Mouse (Mus musculus): Measurements from ENCODE around the gene Dennd1a. TPM values are rescaled to one million over a fixed set of nuclear protein-coding genes. Genes with fewer than 3 reads are reported as not detected.

Gene Dennd1a
- polyA plus RNA-seq, 1 experiment, result 7.7 TPM

DNA sequence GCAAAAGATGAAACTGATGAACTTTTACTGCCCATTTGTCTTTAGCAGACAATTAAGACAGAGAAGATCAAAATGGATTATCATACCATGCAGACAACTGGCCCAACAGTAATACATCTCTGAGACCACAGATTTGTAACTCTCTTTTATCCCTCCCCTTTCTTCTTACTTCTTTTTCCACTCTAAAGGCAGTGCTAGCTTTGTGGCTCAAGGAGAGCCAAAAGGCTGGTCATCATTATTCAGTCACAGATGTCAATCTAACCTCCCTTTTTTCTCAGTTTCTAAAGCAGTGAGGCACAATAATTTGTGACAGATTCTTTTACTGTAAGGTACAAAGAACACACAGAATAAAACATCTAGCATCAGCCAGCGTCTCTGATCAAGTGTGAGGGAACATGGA, 130.2 kb downstream of the Dennd1a start:
- Histone ChIP-seq H3K4me3 (ENCODE audit: insufficient read depth, poor library complexity, severe bottlenecking) (no peak overlapping the region), H3K27me3 (ENCODE audit: control insufficient read depth, insufficient read depth, insufficient read length) (no peaks in the 10 kb centered on the region), H3K79me3 (ENCODE audit: low read depth) (peaks cover 3% of the 10 kb centered on the region), H3K79me2 (ENCODE audit: control insufficient read depth, insufficient read depth) (no peaks in the 10 kb centered on the region), H3ac (ENCODE audit: control insufficient read depth, insufficient read length, low read depth) (no peak overlapping the region), H3K36me3 (ENCODE audit: control insufficient read depth, insufficient read depth) (no peaks in the 10 kb centered on the region)
- TF ChIP-seq FOSL1 (IDR thresholded peaks at IDR 0.05; ENCODE audit: insufficient read depth, low read length, poor library complexity, severe bottlenecking) (no peak), MAX (IDR thresholded peaks at IDR 0.05) (no peak), CTCF (IDR thresholded peaks at IDR 0.05; ENCODE audit: control insufficient read depth, insufficient read depth, insufficient read length) (no peak), USF1 (IDR thresholded peaks at IDR 0.05; ENCODE audit: low read depth) (no peak), MYOG (IDR thresholded peaks at IDR 0.05; ENCODE audit: control insufficient read depth, extremely low read depth, insufficient read length) (no peak), MYOD1 (IDR thresholded peaks at IDR 0.05; ENCODE audit: control insufficient read depth, insufficient read length, low read depth) (no peak), CEBPB (IDR thresholded peaks at IDR 0.05; ENCODE audit: low read depth) (no peak)

DNA sequence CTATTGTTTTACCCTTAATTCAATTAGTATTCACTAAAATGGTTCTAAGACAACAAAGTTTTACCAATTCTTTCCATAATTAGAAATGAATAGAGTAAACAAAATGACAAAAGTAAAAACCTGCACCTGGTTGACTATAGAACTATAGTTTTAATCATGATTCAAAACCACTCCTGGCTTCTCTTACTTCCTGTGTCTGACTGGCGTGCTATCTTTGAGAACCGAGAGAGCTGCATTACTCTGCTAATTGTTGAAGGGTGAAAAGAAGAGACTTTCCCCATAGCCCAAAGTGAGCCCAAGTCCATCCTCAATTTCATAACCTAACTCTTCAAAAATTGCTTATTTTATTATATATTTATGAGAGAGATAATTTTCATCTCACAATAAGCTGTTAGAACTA, 131.2 kb downstream of the Dennd1a start:
- H3K79me3 ChIP-seq (ENCODE audit: low read depth), result no peaks in the 10 kb centered on the region
- H3K4me3 ChIP-seq (ENCODE audit: insufficient read depth, poor library complexity, severe bottlenecking), result no peak overlapping the region
- no peaks in the 10 kb centered on the region for H3K79me2 ChIP-seq (ENCODE audit: control insufficient read depth, insufficient read depth)
- no peak overlapping the region for H3ac ChIP-seq (ENCODE audit: control insufficient read depth, insufficient read length, low read depth)
- TF ChIP-seq MYOG (IDR thresholded peaks at IDR 0.05; ENCODE audit: control insufficient read depth, extremely low read depth, insufficient read length), result no peak
- TF ChIP-seq MYOD1 (IDR thresholded peaks at IDR 0.05; ENCODE audit: control insufficient read depth, insufficient read length, low read depth), result no peak
- TF ChIP-seq FOSL1 (IDR thresholded peaks at IDR 0.05; ENCODE audit: insufficient read depth, low read length, poor library complexity, severe bottlenecking), result no peak
- no peak for TF ChIP-seq CTCF (IDR thresholded peaks at IDR 0.05; ENCODE audit: control insufficient read depth, insufficient read depth, insufficient read length)
- TF ChIP-seq USF1 (IDR thresholded peaks at IDR 0.05; ENCODE audit: low read depth), result no peak
- no peak for TF ChIP-seq CEBPB (IDR thresholded peaks at IDR 0.05; ENCODE audit: low read depth)
- no peaks in the 10 kb centered on the region for H3K36me3 ChIP-seq (ENCODE audit: control insufficient read depth, insufficient read depth)
- no peaks in the 10 kb centered on the region for H3K27me3 ChIP-seq (ENCODE audit: control insufficient read depth, insufficient read depth, insufficient read length)

DNA sequence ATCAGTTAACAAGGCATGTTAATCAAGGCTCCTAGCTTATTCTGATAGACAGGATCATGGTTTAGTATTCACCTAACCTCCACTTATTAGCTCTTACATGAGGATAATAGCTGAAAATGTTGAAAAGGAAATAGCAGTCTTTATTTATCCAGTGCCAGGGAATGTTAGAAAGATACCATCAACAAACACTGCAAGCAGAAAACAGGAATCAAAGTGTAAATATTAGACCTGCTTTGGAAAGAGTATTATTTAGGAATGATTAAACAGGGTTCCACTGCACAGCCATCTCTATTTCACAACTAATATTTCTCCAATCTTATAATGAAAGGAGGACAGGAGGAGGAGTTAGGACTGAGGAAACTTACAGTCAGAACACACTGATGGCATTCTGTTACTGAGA, 142.4 kb downstream of the Dennd1a start:
- Histone ChIP-seq H3K79me2 (ENCODE audit: control insufficient read depth, insufficient read depth) (no peaks in the 10 kb centered on the region), H3ac (ENCODE audit: control insufficient read depth, insufficient read length, low read depth) (no peak overlapping the region), H3K36me3 (ENCODE audit: control insufficient read depth, insufficient read depth) (no peaks in the 10 kb centered on the region), H3K4me3 (ENCODE audit: insufficient read depth, poor library complexity, severe bottlenecking) (no peak overlapping the region), H3K27me3 (ENCODE audit: control insufficient read depth, insufficient read depth, insufficient read length) (no peaks in the 10 kb centered on the region), H3K79me3 (ENCODE audit: low read depth) (peaks cover 2% of the 10 kb centered on the region)
- no peak for TF ChIP-seq CEBPB (IDR thresholded peaks at IDR 0.05; ENCODE audit: low read depth)
- TF ChIP-seq MYOG (IDR thresholded peaks at IDR 0.05; ENCODE audit: control insufficient read depth, extremely low read depth, insufficient read length), result no peak
- TF ChIP-seq MYOD1 (IDR thresholded peaks at IDR 0.05; ENCODE audit: control insufficient read depth, insufficient read length, low read depth), result no peak
- no peak for TF ChIP-seq CTCF (IDR thresholded peaks at IDR 0.05; ENCODE audit: control insufficient read depth, insufficient read depth, insufficient read length)
- no peak for TF ChIP-seq FOSL1 (IDR thresholded peaks at IDR 0.05; ENCODE audit: insufficient read depth, low read length, poor library complexity, severe bottlenecking)
- TF ChIP-seq USF1 (IDR thresholded peaks at IDR 0.05; ENCODE audit: low read depth), result no peak
- no peak for TF ChIP-seq MAX (IDR thresholded peaks at IDR 0.05)

DNA sequence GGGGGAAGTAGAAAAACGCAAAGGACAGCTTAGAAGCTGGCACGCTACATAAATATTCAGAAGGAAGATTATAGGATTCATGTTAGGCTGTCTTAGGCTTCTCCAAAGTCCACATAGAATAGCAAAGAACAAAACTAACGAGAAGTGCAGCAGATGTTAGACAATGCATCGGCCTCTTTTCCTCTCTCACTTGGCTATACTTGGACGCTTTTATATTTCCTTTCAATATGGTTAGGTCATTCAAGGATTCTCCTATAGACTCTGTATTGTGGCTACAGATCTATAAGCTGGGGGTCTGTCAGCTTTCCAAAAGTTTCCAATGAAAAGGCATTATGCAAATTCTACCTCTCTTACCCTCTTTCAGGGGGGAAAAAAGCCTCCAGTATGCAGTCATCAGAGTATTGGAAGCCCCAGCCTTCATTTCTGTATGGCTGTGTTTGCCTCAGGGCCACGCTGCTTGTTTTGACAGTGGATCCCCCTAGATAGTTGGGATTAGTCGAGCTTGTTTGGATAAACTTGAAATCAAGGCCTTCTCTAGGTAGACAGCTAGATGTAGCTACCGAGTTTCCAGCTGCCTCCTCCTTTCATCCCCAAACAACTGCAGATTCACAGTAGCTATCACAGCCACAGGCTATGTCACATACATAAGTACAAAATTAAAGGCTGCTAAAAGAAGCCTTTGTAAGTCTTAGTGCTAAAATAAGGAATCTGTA, 143.0 kb downstream of the Dennd1a start:
- H3ac ChIP-seq (ENCODE audit: control insufficient read depth, insufficient read length, low read depth), result no peak overlapping the region
- H3K79me3 ChIP-seq (ENCODE audit: low read depth), result peaks cover 2% of the 10 kb centered on the region
- H3K4me3 ChIP-seq (ENCODE audit: insufficient read depth, poor library complexity, severe bottlenecking), result no peak overlapping the region
- H3K36me3 ChIP-seq (ENCODE audit: control insufficient read depth, insufficient read depth), result no peaks in the 10 kb centered on the region
- H3K27me3 ChIP-seq (ENCODE audit: control insufficient read depth, insufficient read depth, insufficient read length), result no peaks in the 10 kb centered on the region
- H3K79me2 ChIP-seq (ENCODE audit: control insufficient read depth, insufficient read depth), result no peaks in the 10 kb centered on the region
- TF ChIP-seq MAX (IDR thresholded peaks at IDR 0.05), result no peak
- no peak for TF ChIP-seq USF1 (IDR thresholded peaks at IDR 0.05; ENCODE audit: low read depth)

DNA sequence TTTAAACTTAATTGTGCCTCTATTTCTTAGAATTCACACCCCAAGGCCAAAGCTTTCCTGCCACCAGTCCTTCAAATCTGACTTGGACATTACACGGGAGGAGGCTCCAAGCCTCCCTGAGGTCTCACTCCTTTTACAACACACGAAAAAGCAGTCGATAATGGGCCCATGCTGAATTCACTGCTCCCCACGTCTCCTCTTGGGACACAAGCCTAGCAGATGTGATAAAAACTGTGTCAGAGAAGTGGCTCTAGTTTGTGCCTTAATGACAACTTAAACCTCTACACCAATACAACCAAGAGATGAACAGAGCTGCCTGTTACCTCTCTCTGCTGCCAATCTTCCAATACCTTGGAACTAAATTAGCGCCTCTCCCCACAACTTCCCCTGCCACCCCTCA, 144.3 kb downstream of the Dennd1a start:
- no peaks in the 10 kb centered on the region for H3K36me3 ChIP-seq (ENCODE audit: control insufficient read depth, insufficient read depth)
- no peaks in the 10 kb centered on the region for H3K79me2 ChIP-seq (ENCODE audit: control insufficient read depth, insufficient read depth)
- H3K27me3 ChIP-seq (ENCODE audit: control insufficient read depth, insufficient read depth, insufficient read length), result no peaks in the 10 kb centered on the region
- H3K79me3 ChIP-seq (ENCODE audit: low read depth), result peaks cover 2% of the 10 kb centered on the region
- no peak overlapping the region for H3K4me3 ChIP-seq (ENCODE audit: insufficient read depth, poor library complexity, severe bottlenecking)
- TF ChIP-seq CEBPB (IDR thresholded peaks at IDR 0.05; ENCODE audit: low read depth) (no peak), FOSL1 (IDR thresholded peaks at IDR 0.05; ENCODE audit: insufficient read depth, low read length, poor library complexity, severe bottlenecking) (no peak), MYOD1 (IDR thresholded peaks at IDR 0.05; ENCODE audit: control insufficient read depth, insufficient read length, low read depth) (no peak), USF1 (IDR thresholded peaks at IDR 0.05; ENCODE audit: low read depth) (no peak), MYOG (IDR thresholded peaks at IDR 0.05; ENCODE audit: control insufficient read depth, extremely low read depth, insufficient read length) (no peak), CTCF (IDR thresholded peaks at IDR 0.05; ENCODE audit: control insufficient read depth, insufficient read depth, insufficient read length) (no peak), MAX (IDR thresholded peaks at IDR 0.05) (no peak)
- H3ac ChIP-seq (ENCODE audit: control insufficient read depth, insufficient read length, low read depth), result no peak overlapping the region

DNA sequence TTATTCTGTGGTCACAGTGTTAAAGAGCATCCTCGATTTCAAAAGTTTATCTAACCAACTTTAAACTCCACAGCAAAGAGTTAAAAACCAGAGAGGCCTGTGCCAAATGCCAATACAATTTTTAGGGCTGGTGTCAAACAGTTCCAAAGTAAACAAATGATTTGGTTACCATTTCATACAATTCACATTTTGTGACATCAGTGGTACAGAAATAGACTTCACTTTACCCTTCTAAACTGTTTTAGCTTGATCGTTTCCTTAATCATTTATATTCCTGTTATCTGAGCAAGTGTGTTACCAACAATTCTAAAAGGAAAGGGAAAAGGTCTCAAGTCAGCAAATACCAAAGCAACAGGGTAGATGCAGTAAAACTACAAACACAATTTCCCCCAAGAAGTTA, 145.0 kb downstream of the Dennd1a start:
- H3K27me3 ChIP-seq (ENCODE audit: control insufficient read depth, insufficient read depth, insufficient read length), result no peaks in the 10 kb centered on the region
- no peaks in the 10 kb centered on the region for H3K79me2 ChIP-seq (ENCODE audit: control insufficient read depth, insufficient read depth)
- H3K4me3 ChIP-seq (ENCODE audit: insufficient read depth, poor library complexity, severe bottlenecking), result no peak overlapping the region
- H3ac ChIP-seq (ENCODE audit: control insufficient read depth, insufficient read length, low read depth), result no peak overlapping the region
- H3K79me3 ChIP-seq (ENCODE audit: low read depth), result peaks cover 2% of the 10 kb centered on the region
- TF ChIP-seq MYOG (IDR thresholded peaks at IDR 0.05; ENCODE audit: control insufficient read depth, extremely low read depth, insufficient read length) (no peak), MAX (IDR thresholded peaks at IDR 0.05) (no peak), FOSL1 (IDR thresholded peaks at IDR 0.05; ENCODE audit: insufficient read depth, low read length, poor library complexity, severe bottlenecking) (no peak), USF1 (IDR thresholded peaks at IDR 0.05; ENCODE audit: low read depth) (no peak), CTCF (IDR thresholded peaks at IDR 0.05; ENCODE audit: control insufficient read depth, insufficient read depth, insufficient read length) (no peak), CEBPB (IDR thresholded peaks at IDR 0.05; ENCODE audit: low read depth) (no peak), MYOD1 (IDR thresholded peaks at IDR 0.05; ENCODE audit: control insufficient read depth, insufficient read length, low read depth) (no peak)
- no peaks in the 10 kb centered on the region for H3K36me3 ChIP-seq (ENCODE audit: control insufficient read depth, insufficient read depth)

Data from C2C12 (cell line).